Mouse (Mus musculus) midbrain, postnatal 0 days (tissue): ENCODE data around the gene Crcp. TPM values are rescaled to one million over a fixed set of nuclear protein-coding genes. Genes with fewer than 3 reads are reported as not detected.

Experiments used
- ATAC-seq: fragments of 200-750 bp; cut with Nextera tagmentation; 2 replicates; pipeline ENCODE4 v1.8.0; 2017; ENCODE audit warnings: moderate number of reproducible peaks, mild to moderate bottlenecking, moderate TSS enrichment, moderate library complexity; ENCODE audit not compliant: low FRiP score
- DNase-seq: peaks from one replicate; pipeline ENCODE4 v3.0.0-alpha.2; 2015; ENCODE audit warnings: low spot score
- H3K27ac ChIP-seq: fragments of 300-500 bp; sonication (generic); 2 replicates; pipeline ENCODE4 v1.5.1; 2014; ENCODE audit warnings: low read depth, mild to moderate bottlenecking, low read length, mixed read lengths
- H3K27me3 ChIP-seq: fragments of 300-500 bp; sonication (generic); 2 replicates; pipeline ENCODE4 v1.6.1; 2014; ENCODE audit warnings: low read length, control low read depth, mixed read lengths; ENCODE audit not compliant: insufficient read depth
- H3K36me3 ChIP-seq: fragments of 300-500 bp; sonication (generic); 2 replicates; pipeline ENCODE4 v1.6.1; 2014; ENCODE audit warnings: low read length, control low read depth, mixed read lengths; ENCODE audit not compliant: insufficient read depth
- H3K4me1 ChIP-seq: fragments of 300-500 bp; sonication (generic); 2 replicates; pipeline ENCODE4 v1.6.1; 2014; ENCODE audit warnings: mild to moderate bottlenecking, control low read depth, antibody characterized with exemption, low read length, mixed read lengths; ENCODE audit not compliant: insufficient read depth
- H3K4me2 ChIP-seq: fragments of 300-500 bp; sonication (generic); 2 replicates; pipeline ENCODE4 v1.6.1; 2014; ENCODE audit warnings: low read depth, mild to moderate bottlenecking, low read length, mixed read lengths; ENCODE audit not compliant: poor library complexity, severe bottlenecking
- H3K4me3 ChIP-seq: fragments of 300-500 bp; sonication (generic); 2 replicates; pipeline ENCODE4 v1.5.1; 2014; ENCODE audit warnings: low read depth, mild to moderate bottlenecking, low read length, moderate library complexity
- H3K9ac ChIP-seq: fragments of 300-500 bp; sonication (generic); replicated peaks from 2 replicates; pipeline ENCODE4 v1.6.1; 2014; ENCODE audit warnings: mild to moderate bottlenecking, low read length, moderate library complexity, mixed read lengths; ENCODE audit not compliant: poor library complexity, severe bottlenecking
- H3K9me3 ChIP-seq: fragments of 300-500 bp; sonication (generic); 2 replicates; pipeline ENCODE4 v1.6.1; 2016; ENCODE audit warnings: low read length, control low read depth
- CTCF ChIP-seq: IDR thresholded peaks from 2 replicates; pipeline ENCODE4 v1.5.1; 2016; ENCODE audit warnings: antibody characterized with exemption, mild to moderate bottlenecking
- WGBS: fragments of 180-500 bp; shearing (Covaris S2); extraction: QIAGEN DNeasy Blood & Tissue Kit; methylation state at CpG from one replicate; pipeline ENCODE4 v1.1.7; 2014; 5-methylcytosine and 5-hydroxymethylcytosine counted together
- polyA plus RNA-seq: library from polyadenylated mRNA; unstranded; fragments of >200 nt; fragmentation: Nextera tagmentation; extraction: Ambion mirVana; gene quantifications from 2 replicates; pipeline ENCODE4 v1.2.1, GENCODE M21; 2015
- total RNA-seq: library from RNA; depleted of rRNA; stranded (reverse); fragments of >200 nt; gene quantifications from 2 replicates; pipeline ENCODE4 v1.2.3, GENCODE M21; 2014

The Crcp gene
- total and polyA plus RNA-seq, 2 experiments from 2014 or later, result 63.3 to 86.8 TPM

- DNase-seq (no peak), ATAC-seq (no peak)
- H3K9me3 ChIP-seq, result no peaks in the 10 kb centered on the region
- TF ChIP-seq CTCF, result no peak
- H3K27me3 ChIP-seq, result no peaks in the 10 kb centered on the region
- WGBS, result 93% methylated on average over 3 of the region's 3 CpGs
- no peaks in the 10 kb centered on the region for H3K4me1 ChIP-seq
- no peak overlapping the region for H3K9ac ChIP-seq
- no peak overlapping the region for H3K4me2 ChIP-seq
- H3K36me3 ChIP-seq, result no peaks in the 10 kb centered on the region
- H3K27ac ChIP-seq, result 0 out of 2 replicates have a peak overlapping the region, but pooled peaks have one; percentile 12
- H3K4me3 ChIP-seq, result no peak overlapping the region
These were observed 55.2 kb downstream of the Crcp start for GRCm38 (mm10) chr5:130084271-130084670.

GRCm38 (mm10) chr5:130088008-130088407 lies 58.9 kb downstream of the Crcp start:
- no peaks in the 10 kb centered on the region for H3K36me3 ChIP-seq
- TF ChIP-seq CTCF, result no peak
- DNase-seq (no peak), ATAC-seq (no peak)
- H3K27ac ChIP-seq, result no peak overlapping the region
- 87% methylated on average over 7 of the region's 7 CpGs for WGBS
- H3K4me3 ChIP-seq, result no peak overlapping the region
- H3K27me3 ChIP-seq, result no peaks in the 10 kb centered on the region
- H3K9ac ChIP-seq, result no peak overlapping the region
- no peak overlapping the region for H3K4me2 ChIP-seq
- H3K4me1 ChIP-seq, result no peaks in the 10 kb centered on the region
- H3K9me3 ChIP-seq, result no peaks in the 10 kb centered on the region

GRCm38 (mm10) chr5:130088612-130089011 lies 59.5 kb downstream of the Crcp start:
- no peaks in the 10 kb centered on the region for H3K36me3 ChIP-seq
- TF ChIP-seq CTCF, result no peak
- WGBS, result 95% methylated on average over 4 of the region's 4 CpGs
- H3K9me3 ChIP-seq, result no peaks in the 10 kb centered on the region
- H3K27me3 ChIP-seq, result no peaks in the 10 kb centered on the region
- no peaks in the 10 kb centered on the region for H3K4me1 ChIP-seq
- DNase-seq, result no peak
- no peak overlapping the region for H3K4me2 ChIP-seq
- no peak for ATAC-seq
- H3K4me3 ChIP-seq, result no peak overlapping the region
- H3K9ac ChIP-seq, result no peak overlapping the region
- no peak overlapping the region for H3K27ac ChIP-seq

- 81% methylated on average over 7 of the region's 7 CpGs for WGBS
- Histone ChIP-seq H3K9ac (no peak overlapping the region), H3K27me3 (no peaks in the 10 kb centered on the region), H3K9me3 (no peaks in the 10 kb centered on the region), H3K27ac (no peak overlapping the region), H3K4me2 (no peak overlapping the region), H3K36me3 (no peaks in the 10 kb centered on the region), H3K4me3 (no peak overlapping the region), H3K4me1 (no peaks in the 10 kb centered on the region)
- no peak for DNase-seq
- TF ChIP-seq CTCF, result no peak
- no peak for ATAC-seq
These were observed 60.1 kb downstream of the Crcp start for GRCm38 (mm10) chr5:130089177-130089576.

GRCm38 (mm10) chr5:130089626-130090393 lies 60.7 kb downstream of the Crcp start:
- Histone ChIP-seq H3K4me2 (no peak overlapping the region), H3K27ac (no peak overlapping the region), H3K4me1 (no peaks in the 10 kb centered on the region), H3K4me3 (no peak overlapping the region), H3K9ac (no peak overlapping the region), H3K27me3 (no peaks in the 10 kb centered on the region), H3K36me3 (no peaks in the 10 kb centered on the region), H3K9me3 (no peaks in the 10 kb centered on the region)
- ATAC-seq (no peak), DNase-seq (no peak)
- 89% methylated on average over 18 of the region's 18 CpGs for WGBS
- TF ChIP-seq CTCF, result no peak

- Histone ChIP-seq H3K27me3 (no peaks in the 10 kb centered on the region), H3K27ac (no peak overlapping the region), H3K9me3 (no peaks in the 10 kb centered on the region), H3K4me2 (no peak overlapping the region), H3K36me3 (peaks cover 4% of the 10 kb centered on the region; the same call in 1 of the 2 replicates), H3K9ac (no peak overlapping the region), H3K4me1 (no peaks in the 10 kb centered on the region), H3K4me3 (no peak overlapping the region)
- peak; percentile 2; the same call in 1 of the 2 replicates for TF ChIP-seq CTCF
- no peak for ATAC-seq
- 50% methylated on average over 12 of the region's 12 CpGs for WGBS
- peak; percentile 34 for DNase-seq
These were observed 67.7 kb downstream of the Crcp start for GRCm38 (mm10) chr5:130096754-130097153.
